In the genomic region with DNA sequence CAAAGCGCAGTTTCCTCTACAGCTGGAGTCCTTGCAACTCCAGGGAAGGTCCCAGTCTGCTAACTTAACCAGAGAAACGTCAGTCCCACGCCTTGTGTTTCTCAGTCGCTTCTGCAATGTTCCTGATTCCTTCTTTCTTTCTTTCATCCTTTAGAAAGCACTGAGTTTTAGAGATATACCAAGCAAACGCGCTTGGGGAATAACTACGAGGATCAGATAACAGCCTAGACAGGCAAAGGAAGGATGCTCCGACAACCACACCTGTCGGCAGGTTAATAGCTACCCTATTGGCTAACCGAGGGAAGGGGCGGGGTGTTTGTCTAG, we compare ENCODE assay signal across 1 mouse cellular context.
TF ChIP-seq lines count a peak whose summit lies in the region.

No protein-coding gene starts in this region.

TF ChIP-seq in CH12.LX, 34 proteins besides CTCF, POLR2A, EP300 and RAD21:
- TF ChIP-seq PAX5 (IDR thresholded peaks at IDR 0.05; ENCODE audit: low read length) (no peak), RCOR1 (conservative IDR thresholded peaks at IDR 0.05; ENCODE audit: low read depth, low read length) (peak; percentile 77; the same call in 1 of the 2 replicates), POLR2AphosphoS2 (IDR thresholded peaks at IDR 0.05; ENCODE audit: low read depth, low read length) (no peak), CHD1 (IDR thresholded peaks at IDR 0.05; ENCODE audit: low read depth, low read length) (no peak), TBP (conservative IDR thresholded peaks at IDR 0.05; ENCODE audit: low read depth, low read length) (no peak), UBTF (IDR thresholded peaks at IDR 0.05; ENCODE audit: low read depth, low read length) (no peak), MYC (IDR thresholded peaks at IDR 0.05; ENCODE audit: low read depth, low read length) (0 out of 2 replicates have a peak, but pooled peaks have one; percentile 15), JUN (IDR thresholded peaks at IDR 0.05; ENCODE audit: insufficient read depth, low read depth, low read length) (no peak), CHD2 (IDR thresholded peaks at IDR 0.05; ENCODE audit: low read length) (no peak), HCFC1 (IDR thresholded peaks at IDR 0.05; ENCODE audit: low read depth, low read length) (no peak), BHLHE40 (IDR thresholded peaks at IDR 0.05; ENCODE audit: low read depth, low read length) (no peak), MEF2A (IDR thresholded peaks at IDR 0.05; ENCODE audit: borderline replicate concordance, low read depth, low read length) (no peak; the same call in 1 of the 2 replicates), TCF12 (IDR thresholded peaks at IDR 0.05; ENCODE audit: low read depth, low read length) (peak; percentile 31; the same call in 1 of the 2 replicates), USF1 (IDR thresholded peaks at IDR 0.05; ENCODE audit: low read depth, low read length) (no peak), MAX (IDR thresholded peaks at IDR 0.05; ENCODE audit: low read length) (no peak), SIN3A (IDR thresholded peaks at IDR 0.05; ENCODE audit: low read length) (0 out of 2 replicates have a peak, but pooled peaks have one; percentile 66), NELFE (IDR thresholded peaks at IDR 0.05; ENCODE audit: low read depth, low read length) (0 out of 2 replicates have a peak, but pooled peaks have one; percentile 50), ETS1 (conservative IDR thresholded peaks at IDR 0.05; ENCODE audit: low read depth, low read length) (no peak), GABPA (IDR thresholded peaks at IDR 0.05; ENCODE audit: insufficient replicate concordance, low read depth, low read length) (no peak), IRF4 (IDR thresholded peaks at IDR 0.05; ENCODE audit: low read depth, low read length) (no peak)
